Comparison of ENCODE assay signal across 32 mouse cellular contexts in genomic region chr1:151816051-151816450, GRCm38 (mm10).
"Had no signal": no experiment of that assay in that cellular context is flagged by ENCODE, and none has a peak within 500 bp of the region (broad histone marks: within the 10 kb centered on the region; RNA-seq: fewer than 3 reads in every experiment).

No protein-coding gene starts in this region.

- H3K4me2 ChIP-seq: heart, embryonic 11.5 days; heart, embryonic 12.5 days; heart, embryonic 13.5 days; heart, embryonic 15.5 days; hindbrain, embryonic 12.5 days; hindbrain, embryonic 13.5 days; hindbrain, embryonic 14.5 days; hindbrain, embryonic 15.5 days; intestine, embryonic 15.5 days; kidney, embryonic 15.5 days had no signal

- DNase-seq: heart, postnatal 10 days; heart, postnatal 14 days; heart, postnatal 36 days; heart, postnatal 4 days; kidney, adult 11 months; kidney, adult 18-20 months; kidney, adult 2 months; kidney, adult 8-10 months; kidney, adult 9 months; kidney, postnatal 10 days; kidney, postnatal 14 days; kidney, postnatal 25 days; kidney, postnatal 36 days; kidney, postnatal 4 days; layer of hippocampus, adult 9-11 months; layer of hippocampus, postnatal 36 days had no signal

- H3K9ac ChIP-seq: heart, embryonic 12.5 days; heart, embryonic 13.5 days; heart, embryonic 15.5 days; hindbrain, embryonic 12.5 days; hindbrain, embryonic 13.5 days; hindbrain, embryonic 14.5 days; hindbrain, embryonic 15.5 days; intestine, embryonic 15.5 days; kidney, embryonic 15.5 days had no signal

- H3K27me3 ChIP-seq: heart, embryonic 12.5 days; heart, embryonic 13.5 days; heart, embryonic 15.5 days; hindbrain, embryonic 12.5 days; hindbrain, embryonic 13.5 days; hindbrain, embryonic 15.5 days; intestine, embryonic 15.5 days; kidney, embryonic 15.5 days had no signal

- H3K4me1 ChIP-seq: heart, embryonic 10.5 days; heart, embryonic 12.5 days; heart, embryonic 13.5 days; heart, embryonic 15.5 days; hindbrain, embryonic 10.5 days; hindbrain, embryonic 12.5 days; hindbrain, embryonic 15.5 days; intestine, embryonic 15.5 days; kidney, embryonic 15.5 days had no signal

- H3K9me3 ChIP-seq: heart, embryonic 10.5 days; heart, embryonic 12.5 days; heart, embryonic 13.5 days; heart, embryonic 15.5 days; hindbrain, embryonic 10.5 days; hindbrain, embryonic 12.5 days; hindbrain, embryonic 13.5 days; hindbrain, embryonic 15.5 days; intestine, embryonic 15.5 days; kidney, embryonic 15.5 days had no signal

- H3K4me3 ChIP-seq: heart, embryonic 10.5 days; heart, embryonic 12.5 days; heart, embryonic 13.5 days; heart, embryonic 15.5 days; hindbrain, embryonic 10.5 days; hindbrain, embryonic 12.5 days; hindbrain, embryonic 13.5 days; hindbrain, embryonic 15.5 days; intestine, embryonic 15.5 days; kidney, embryonic 15.5 days; layer of hippocampus, adult 2 months; left cerebral cortex, adult 2 months had no signal

- H3K27ac ChIP-seq: heart, embryonic 10.5 days; heart, embryonic 13.5 days; heart, embryonic 15.5 days; hindbrain, embryonic 10.5 days; hindbrain, embryonic 12.5 days; hindbrain, embryonic 13.5 days; hindbrain, embryonic 14.5 days; hindbrain, embryonic 15.5 days; hindbrain, postnatal 0 days; intestine, embryonic 15.5 days; kidney, embryonic 15.5 days; kidney, postnatal 0 days; layer of hippocampus, adult 2 months; left cerebral cortex, adult 2 months had no signal
